Mouse (Mus musculus) urinary bladder, postnatal 10 days (tissue): ENCODE results near the gene Coro6.

Experiments
- DNase-seq: peaks from one replicate; pipeline ENCODE4 v3.0.0; 2022; ENCODE audit warnings: low spot score

The Coro6 gene

GRCm38 (mm10) chr11:77493512-77494343 lies 31.5 kb downstream of the Coro6 start, which contains the start of gene Git1:
Gene Git1 (plus strand): TSS chr11:77493562.
- DNase-seq, result no peak

DNA sequence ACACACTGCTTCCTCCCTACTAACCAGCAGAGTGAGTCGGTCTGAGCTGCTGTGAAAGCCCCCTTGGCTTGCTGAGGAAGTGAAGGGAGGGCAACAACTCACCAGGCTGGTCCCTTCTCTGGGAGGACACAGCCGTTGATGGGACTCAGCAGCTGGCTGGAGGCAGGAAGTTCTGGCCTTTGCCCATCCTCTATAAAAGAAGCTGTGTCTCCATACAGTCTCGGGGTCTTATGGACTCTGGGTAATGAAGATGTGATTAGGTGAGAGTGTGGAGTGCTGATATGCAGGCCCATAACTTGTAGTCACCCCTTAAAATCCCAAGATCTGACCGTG lies 32.1 kb downstream of the Coro6 start:
- no peak for DNase-seq

DNA sequence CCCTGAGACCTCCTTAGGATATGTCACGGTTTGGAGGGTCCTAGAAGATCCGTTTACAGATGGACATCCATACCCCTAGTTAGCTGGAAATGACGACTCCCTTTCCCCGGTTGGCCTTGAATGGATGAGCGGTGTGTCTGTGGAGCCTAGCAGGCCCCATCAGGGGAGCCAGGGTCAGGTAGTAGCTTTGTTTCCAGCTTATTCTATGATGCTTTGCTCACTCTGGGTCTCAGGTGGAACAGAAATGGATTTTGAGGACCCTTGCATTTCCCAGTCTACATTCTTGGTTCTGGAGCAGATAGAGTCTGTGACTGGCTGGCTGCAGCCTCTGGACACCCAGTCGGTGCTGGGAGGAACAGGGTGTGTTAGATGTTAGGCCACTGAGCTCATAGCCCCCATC lies 32.6 kb downstream of the Coro6 start:
- no peak for DNase-seq

DNA sequence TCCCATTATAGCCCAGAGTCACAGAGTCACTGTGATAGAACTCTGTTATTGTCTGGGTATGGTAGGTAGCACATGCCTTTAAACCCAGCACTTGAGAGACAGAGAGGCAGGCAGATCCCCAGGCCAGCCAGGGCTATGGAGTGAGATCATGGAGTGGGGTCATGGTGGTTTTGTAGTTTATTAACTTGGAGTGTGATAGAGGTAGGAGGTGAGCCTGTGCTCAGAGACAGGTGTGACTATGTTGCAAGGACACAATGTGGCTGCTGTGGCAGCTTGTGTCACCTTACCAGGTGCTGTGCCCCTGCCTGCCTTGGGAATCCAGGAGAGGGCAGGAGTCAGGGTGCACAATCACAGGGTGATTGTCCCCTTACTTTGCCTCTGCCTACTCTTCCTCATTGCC lies 33.3 kb downstream of the Coro6 start:
- DNase-seq, result no peak

DNA sequence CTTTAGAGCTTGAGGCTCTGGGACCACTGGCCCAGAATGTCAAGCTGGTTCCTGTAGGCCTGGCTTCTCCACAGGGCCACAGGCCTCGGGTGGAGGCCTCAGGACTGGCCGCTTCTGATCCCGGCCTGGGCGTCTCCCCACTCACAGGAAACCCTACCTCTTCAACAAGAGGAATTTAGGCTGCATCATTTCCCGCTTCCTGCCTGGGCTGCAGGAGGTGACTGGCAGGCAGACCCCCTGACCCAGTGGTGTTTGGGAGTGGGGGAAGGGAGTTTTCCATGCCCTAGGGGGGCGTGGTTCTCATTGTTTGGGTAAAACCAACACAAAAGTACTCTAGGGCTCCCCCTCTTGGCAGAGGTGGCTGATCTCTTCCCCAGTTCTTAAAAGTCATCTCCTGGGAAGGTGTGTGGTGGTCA lies 35.1 kb downstream of the Coro6 start:
- DNase-seq, result no peak

GRCm38 (mm10) chr11:77497851-77498250 lies 35.6 kb downstream of the Coro6 start:
- no peak for DNase-seq

DNA sequence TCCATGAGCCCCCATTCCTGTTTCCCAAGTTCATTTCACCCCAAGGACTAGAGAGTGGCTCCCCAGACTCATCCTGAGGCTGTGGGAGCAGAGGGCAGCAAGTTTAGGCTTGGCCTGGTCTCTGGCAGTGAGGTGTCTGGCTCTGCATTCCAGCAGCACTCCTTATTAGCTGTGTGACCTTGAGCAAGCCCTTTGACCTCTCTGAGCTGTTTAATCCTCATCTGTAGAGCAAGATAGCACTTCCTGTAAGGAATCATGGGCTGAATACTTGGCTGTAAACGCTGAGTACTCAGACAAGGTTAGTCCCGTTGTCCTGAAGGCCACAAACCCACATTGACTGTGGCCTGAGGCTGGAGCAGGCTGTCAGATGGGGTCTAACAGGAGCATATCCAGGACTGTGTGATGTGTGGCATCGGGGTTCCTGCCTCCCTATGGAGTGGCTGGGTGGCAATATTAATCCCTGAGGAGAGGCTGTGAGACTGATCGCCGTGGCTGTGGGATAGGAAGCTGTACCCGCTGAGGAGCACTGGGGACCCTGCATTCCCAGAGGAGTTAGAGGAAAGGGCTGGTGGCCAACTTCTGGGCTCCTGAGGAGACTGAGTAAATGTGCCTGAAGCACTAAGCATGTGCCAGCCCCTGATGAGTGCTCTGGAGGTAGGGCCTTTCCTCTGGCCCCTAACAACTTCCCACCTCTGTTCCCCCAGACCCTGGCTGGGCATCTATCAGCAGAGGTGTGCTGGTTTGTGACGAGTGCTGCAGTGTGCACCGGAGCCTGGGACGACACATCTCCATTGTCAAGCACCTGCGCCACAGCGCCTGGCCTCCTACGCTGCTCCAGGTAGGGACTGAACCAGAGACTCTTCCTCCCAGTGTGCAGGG lies 36.3 kb downstream of the Coro6 start:
- no peak for DNase-seq

DNA sequence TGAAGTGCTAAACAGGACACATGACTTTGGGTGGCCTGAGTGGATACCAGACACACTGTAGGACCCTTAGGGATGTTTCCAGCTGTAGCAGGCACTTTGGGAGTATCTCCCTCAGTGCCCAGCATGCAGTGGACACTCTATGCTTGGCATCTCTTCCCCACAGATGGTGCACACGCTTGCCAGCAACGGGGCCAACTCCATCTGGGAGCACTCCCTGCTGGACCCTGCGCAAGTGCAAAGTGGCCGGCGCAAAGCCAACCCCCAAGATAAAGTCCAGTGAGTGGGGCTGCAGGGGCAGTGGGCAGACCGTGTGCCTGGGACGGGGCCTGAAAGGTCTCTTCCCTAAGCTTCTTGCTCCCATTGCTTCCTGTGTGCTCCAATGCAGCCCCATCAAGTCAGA lies 37.1 kb downstream of the Coro6 start:
- no peak for DNase-seq

DNA sequence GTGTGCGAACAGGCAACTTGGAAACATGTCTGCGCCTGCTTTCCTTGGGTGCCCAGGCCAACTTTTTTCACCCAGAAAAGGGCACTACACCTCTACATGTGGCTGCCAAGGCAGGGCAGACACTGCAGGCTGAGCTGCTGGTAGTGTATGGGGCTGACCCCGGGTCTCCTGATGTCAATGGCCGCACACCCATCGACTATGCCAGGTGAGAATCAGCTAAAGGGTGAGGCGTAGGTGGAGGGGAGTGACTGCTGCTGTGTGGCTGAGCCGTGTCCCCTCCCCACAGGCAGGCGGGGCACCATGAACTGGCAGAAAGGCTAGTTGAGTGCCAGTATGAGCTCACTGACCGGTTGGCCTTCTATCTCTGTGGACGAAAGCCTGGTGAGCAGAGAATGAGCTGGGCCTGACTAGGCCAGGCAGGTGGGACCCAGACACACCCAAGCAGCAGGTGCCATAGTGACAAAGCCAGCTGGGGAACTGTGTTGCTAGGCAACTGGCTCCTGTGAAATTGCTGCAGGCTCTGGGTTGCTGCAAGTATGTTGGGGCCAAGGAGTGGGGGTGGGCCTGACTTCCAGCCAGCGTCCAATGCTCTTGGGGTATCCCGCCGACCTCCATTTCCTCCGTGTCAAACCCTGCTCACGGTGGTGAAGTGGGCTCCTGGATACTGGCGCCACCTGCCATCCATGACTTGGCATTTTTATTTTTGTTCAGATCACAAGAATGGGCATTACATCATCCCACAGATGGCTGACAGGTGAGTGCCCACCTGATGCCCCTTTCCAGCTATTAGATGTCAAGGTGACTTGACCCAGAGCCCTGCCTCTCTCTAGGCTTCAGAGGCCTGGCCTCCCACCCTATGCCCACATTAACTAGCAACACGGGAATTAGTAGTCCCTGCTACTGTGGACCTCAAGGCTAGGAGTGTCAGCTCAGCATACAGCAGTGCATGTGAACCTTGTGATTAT lies 38.4 kb downstream of the Coro6 start:
- no peak for DNase-seq

GRCm38 (mm10) chr11:77501392-77501791 lies 39.2 kb downstream of the Coro6 start:
- no peak for DNase-seq

DNA sequence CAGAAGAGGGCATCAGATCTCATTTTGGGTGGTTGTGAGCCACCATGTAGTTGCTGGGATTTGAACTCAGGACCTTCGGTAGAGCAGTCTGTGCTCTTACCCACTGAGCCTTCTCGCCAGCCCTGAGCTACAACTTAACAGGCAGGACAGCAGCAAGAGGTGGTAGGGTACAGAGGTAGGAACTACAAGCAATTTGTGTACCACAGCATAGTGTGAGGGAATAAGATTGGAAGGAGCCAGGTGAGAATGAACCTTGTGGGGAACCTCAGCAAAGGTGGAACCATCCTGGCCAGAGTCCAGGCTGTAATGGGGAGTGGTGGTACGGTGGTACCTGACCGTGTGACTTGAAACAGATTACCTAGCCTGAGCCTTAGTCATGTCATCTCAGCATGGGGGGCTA lies 39.8 kb downstream of the Coro6 start:
- no peak for DNase-seq

GRCm38 (mm10) chr11:77502481-77502880 lies 40.3 kb downstream of the Coro6 start:
- DNase-seq, result no peak

DNA sequence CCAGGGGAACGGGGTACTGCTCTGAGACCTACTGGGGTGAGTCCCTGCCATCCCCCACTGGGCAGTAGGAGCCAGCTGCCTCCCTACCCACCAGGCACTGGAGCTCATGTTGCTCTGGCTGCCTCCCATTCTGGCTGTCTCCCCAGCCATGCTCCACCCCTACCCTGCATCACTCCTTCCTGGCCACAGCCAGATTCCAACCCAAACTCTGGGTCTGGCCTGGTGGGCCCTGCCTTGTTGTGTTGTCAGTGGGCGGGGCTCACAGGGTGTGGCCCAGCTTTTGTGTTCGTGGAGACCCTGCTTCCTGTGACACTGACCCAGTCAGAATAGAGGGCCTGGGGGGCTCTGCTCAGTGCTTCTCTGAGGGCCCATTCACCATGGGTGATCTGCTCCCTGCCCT lies 41.3 kb downstream of the Coro6 start:
- DNase-seq, result no peak

- no peak for DNase-seq
Observed at GRCm38 (mm10) chr11:77504377-77504776, 42.2 kb downstream of the Coro6 start.

- DNase-seq, result no peak
Observed at GRCm38 (mm10) chr11:77505291-77505980, 43.2 kb downstream of the Coro6 start.

- no peak for DNase-seq
Observed at GRCm38 (mm10) chr11:77506273-77506672, 44.1 kb downstream of the Coro6 start.

DNA sequence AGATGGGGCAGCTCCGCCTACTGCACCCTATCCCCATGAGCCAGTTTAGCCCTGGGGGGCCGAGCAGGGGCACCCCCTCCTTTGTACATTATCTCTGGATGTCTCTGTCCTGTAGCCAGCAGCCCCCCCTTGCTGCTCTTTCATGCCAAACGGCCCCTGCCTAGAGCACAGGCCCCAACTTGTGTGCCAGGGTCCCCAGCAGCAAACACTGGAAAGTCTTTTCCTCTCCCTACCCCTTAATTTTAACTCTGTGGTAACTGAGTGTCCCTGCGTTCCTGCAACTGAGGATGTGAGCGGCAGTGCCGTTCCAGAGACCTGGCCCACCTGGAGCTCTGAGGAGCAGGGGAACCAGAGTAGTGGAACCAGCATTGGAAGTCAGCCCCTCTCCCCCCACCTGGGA lies 44.7 kb downstream of the Coro6 start:
- DNase-seq, result no peak

DNA sequence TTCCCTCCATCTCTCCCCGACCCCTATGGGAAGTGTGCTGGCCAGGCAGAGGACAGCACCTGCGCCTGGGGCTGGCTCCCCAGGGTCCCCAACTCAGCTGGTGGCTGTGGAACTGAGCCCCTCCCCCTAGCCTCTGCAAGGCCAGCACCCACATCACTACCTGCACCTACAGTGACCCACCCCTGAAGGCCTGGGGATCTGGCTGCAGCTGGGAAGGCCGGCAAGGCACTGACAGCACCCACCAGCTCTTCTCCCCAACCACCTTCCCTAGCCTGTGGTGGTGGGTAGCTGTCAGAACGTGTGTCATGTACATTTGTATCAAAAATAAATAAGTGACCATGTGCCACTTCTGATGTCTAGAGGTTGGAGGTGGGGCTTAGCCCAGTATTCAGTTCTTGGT lies 45.2 kb downstream of the Coro6 start:
- no peak for DNase-seq

DNA sequence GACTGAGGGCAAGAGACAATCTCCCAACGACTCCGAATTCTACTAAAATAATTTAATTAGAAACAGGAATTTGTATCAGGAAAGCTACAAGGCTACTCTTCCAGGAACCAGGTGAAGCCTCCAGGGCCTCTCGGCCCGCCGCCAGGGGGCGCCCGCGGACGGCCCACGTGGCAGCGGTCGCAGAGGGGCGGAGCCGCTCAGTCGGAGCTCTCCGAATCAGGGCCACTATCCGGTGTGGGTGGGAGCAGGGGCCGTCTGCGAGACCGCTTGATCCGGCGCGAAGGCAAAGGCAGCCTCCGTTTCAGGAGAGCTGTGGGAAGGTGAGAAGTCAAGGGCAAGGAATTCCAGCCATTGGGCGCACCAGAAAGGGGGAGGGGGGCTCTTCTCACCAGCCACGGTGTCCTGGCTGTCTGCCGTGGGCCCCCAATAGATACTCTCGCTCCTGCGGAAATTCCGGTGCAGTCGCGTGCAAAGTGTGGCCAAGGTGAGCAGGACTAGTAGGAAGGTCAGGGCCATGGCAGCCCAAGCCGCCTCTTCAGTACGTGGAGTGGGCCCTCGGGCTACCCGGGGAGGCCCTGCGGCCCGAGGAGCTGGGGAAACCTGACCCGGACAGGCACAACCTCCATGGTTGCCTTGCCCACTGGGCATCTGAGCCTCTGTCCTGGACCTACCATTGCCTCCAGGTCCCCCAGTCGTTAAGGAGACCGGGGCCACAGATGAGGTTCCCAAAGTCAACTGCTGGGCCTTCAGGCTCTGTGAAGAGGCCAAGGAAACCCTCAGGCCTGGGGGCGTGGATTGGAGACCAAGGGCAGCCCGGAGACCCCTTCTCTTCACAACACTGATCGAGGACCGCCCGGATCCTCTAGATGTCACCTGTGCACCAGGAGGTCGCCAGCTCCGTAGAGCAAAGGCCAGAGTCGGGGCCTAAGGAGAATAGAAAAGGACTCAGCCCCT lies 46.1 kb downstream of the Coro6 start:
- no peak for DNase-seq

GRCm38 (mm10) chr11:77511336-77511735 lies 49.1 kb downstream of the Coro6 start:
- DNase-seq, result no peak
